Mouse (Mus musculus) cerebellum, adult 2 months (tissue): Measurements from ENCODE around the gene Ebf1.

Experiments
- CTCF ChIP-seq: fragments of 200-500 bp; IDR thresholded peaks from 2 replicates; pipeline ENCODE4 v1.5.1; 2011; ENCODE audit warnings: low read depth, mild to moderate bottlenecking, control low read depth, low read length, moderate library complexity, borderline replicate concordance; ENCODE audit not compliant: insufficient read depth
- POLR2A ChIP-seq: fragments of 200-500 bp; IDR thresholded peaks from 2 replicates; pipeline ENCODE4 v1.6.1; 2011; ENCODE audit warnings: low read length, control low read depth, borderline replicate concordance; ENCODE audit not compliant: insufficient read depth

DNA sequence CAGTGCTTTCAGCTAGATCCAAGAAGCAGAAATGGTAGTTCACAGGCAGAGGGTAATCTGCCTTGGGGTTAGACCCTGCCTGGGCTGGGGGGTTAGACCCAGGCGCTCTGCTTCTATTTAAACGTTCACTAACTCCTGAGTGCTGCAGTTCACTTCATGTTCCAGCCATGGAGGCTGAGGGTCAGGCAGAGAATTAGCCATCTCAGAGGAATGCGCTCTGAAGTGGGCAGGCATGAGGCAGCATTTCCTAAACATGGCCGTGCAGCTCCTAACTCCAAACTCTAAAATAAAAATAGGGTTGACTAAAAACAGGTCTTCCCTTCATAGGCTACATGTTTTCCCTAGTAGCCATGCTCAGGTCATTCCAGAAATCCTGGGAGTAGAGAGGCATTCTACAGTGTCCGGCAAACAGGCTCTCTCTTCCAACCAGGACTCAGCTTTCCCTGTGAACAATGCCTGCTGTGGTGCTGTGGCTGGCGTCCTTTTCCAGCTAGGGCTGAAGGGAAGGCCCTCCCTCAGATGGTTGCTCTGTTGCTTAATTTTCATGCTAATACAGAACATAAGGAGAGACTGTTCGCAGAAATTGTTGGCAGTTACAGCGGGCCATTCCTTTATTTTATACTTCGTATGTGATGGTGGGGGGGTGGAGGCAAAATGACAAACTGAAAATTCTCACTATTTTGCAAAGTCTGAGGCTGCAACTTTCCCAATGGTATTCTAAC lies 386.8 kb downstream of the Ebf1 start:
- no peak for TF ChIP-seq CTCF
- TF ChIP-seq POLR2A: no peak
